Mouse (Mus musculus): Measurements from ENCODE around the gene Ppp2r3c.
A peak's percentile ranks its signal among the peaks of the same experiment; 100 is the strongest.

DNA sequence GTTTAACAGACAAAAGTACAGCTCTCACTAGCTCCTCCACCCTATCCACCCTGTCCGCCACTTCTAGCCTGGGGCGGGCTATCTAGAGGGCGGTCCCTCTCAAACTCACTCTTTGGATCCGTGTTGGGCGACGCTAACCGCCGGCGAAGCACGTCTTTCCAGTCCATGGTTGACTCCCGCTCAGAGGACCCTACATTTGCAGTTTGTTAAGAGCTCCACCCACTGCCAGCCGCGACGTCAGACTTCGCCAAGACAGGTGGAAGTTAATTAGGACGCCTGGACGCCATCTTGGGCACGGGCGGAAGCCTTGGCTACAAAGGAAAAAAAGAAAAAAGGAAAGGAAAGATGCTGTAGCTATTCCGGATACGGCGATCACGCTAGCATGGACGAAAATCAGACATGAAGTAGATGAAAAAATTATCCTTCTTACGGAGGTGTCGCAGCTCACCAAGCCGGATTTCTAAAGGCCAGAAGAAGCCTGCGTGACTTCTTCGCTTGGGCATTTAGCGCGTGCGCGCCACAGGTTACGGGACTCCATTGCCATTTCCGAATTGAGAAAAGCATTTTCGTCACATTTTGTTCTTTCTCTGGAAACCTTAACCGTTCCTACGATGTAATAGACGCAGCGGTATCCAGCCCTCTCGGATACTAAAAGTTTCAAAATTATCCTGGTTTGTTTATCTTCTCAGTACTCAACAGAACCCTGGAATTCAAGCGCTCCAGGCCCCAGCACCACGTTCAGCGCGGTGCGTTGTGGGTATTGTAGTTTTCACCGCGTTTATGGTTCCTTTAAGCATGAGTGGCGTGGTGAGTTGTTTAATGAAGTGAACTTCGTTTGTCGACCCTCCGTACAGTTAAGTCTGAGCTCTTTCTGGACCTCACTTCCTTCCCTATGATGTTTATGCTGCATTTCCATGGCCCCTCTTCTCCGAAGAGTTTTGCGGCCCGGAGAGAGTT, at the start of gene Ppp2r3c:
- TF ChIP-seq POLR2A (IDR thresholded peaks at IDR 0.05; ENCODE audit: borderline replicate concordance, low read depth, low read length) (peak; percentile 77; the same call in 1 of the 2 replicates), CTCF (IDR thresholded peaks at IDR 0.05; ENCODE audit: low read depth, low read length) (no peak)

Data from bone marrow macrophage, adult 2 months (primary cell).